Mouse (Mus musculus): ENCODE results near the gene Tnfrsf1b.

Tnfrsf1b gene

DNA sequence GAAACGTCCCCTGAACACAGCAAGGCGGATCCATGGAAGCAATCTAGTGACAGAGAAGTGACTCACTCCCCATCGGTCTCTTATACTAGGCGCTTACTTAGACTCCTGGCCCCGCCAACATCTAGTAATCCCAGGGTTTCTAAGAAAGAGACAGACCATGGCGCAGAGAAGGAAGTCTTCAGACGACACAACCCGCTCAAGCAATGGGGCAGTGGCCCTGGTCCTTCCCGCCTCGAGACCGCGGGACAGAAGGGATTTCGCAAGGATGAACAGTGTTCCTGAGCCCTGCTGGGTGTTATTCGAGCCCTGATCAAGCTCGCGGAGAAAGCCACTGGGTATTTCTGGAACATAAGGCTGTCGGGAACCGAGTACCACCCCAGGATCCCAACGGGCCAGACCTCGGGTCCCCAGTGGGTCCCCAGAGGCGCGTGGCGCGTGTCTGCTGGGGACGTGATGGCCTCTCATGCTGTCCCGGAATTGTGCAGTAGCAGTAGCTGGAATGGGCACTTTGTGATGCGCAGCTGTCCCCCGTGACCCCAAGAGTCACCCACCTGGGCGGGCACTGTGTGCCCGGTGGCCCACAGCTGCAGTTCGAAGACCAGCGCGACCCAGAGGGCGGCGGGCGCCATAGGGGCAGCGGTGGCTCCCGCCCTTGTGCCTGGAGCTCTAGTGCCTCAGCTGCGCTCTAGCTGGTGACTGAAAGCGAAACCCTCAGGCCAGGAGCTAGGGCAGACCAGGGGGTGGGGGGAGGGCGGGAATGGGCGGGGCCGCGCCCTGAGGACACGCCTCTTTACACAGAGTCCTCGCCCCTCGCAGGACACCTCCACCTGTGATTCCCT lies at the start of gene Tnfrsf1b:
TSS of gene Tnfrsf1b (minus strand) at position 698 of the 839 bp plus-strand sequence.
- no peak for DNase-seq (ENCODE audit: low spot score in 2 of 2)

DNA sequence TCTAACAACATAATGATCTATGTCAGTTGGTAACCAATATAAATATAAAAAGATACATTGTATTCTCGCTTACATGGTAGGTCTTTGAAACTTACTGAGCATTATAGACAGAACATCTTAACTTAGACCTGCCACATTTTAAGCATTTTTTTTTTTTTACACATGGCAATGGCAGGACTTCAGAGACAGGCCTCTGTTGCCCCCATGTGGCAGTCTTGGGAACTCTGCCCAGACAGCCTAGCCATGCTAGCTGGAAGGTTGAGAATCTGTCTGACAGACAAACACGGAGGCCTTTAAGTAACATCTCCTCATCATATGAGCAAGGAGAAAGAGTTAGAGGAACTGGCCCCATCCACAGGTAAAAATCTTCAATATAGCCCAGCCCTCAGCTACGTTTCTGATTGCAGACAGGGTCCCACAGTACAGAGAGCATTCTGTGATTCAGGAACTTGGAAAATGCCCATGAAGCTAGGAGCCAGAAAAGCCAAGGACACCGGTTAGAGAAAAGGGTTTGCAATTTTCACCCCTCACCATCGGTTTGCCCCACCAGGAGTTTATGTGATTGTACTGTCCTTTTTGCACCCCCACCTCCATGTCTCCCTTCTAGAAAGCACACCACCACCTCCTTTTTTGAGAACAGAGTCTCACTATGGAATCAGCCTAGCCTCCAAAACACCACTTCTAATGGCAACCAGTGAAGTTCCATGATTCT lies 49.1 kb upstream of the Tnfrsf1b start:
- peak; percentile 38 to 60 for DNase-seq (ENCODE audit: low spot score in 2 of 2)

DNA sequence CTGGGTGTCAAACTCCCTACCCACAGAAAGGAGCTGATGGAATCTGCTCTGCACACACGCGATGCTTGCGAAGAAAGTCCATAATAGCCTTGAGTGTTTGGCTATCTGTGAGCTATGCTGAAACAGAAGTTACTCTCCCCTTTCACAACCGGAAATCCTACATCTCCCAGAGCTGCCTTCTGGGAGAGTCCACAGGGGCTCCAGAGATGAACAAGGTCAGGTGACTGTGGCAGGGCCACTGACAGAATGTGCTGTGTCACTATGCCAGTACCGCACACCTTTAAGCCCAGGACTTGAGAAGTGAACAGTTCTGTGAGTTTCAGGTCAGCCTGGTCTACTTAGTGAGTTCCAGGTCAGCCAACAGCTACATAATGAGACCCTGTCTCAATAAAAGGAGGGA lies 47.9 kb upstream of the Tnfrsf1b start:
- no peak for DNase-seq (ENCODE audit: low spot score in 2 of 2)

DNA sequence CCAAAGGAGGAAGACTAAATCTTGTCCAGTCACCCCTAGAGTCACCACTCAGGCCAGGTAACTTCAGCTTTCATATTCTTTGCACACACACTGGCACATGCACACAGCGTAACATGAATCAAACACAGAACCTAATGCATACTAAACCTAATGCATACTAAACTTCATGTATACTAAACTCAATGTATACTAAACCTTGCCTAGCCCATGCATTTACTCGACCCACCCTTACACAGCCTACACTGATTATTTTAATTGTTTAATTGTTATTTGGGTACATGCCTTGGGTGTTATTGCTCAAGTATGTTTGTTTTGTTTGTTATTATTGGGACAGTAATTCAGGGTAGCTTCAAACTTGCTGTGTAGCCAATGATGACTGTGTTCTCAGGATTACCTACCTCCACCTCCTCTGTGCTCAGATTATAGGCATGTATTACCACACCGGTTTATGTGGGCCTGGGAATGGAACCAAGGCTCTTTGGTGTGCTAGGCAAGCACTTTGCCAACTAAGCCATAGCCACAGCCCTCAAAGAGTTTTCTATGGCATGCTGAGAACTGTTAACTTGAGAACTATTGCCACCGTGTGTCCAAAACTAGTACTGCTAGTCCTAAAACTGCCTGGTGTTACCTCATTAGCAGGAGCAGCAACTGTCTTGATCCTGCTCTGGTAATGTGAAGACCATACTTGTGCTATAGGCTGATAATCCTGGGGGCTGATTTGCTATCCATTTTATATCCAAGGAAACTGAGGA lies 39.9 kb upstream of the Tnfrsf1b start:
- peak; percentile 22 to 64 for DNase-seq (ENCODE audit: low spot score in 2 of 2)

DNA sequence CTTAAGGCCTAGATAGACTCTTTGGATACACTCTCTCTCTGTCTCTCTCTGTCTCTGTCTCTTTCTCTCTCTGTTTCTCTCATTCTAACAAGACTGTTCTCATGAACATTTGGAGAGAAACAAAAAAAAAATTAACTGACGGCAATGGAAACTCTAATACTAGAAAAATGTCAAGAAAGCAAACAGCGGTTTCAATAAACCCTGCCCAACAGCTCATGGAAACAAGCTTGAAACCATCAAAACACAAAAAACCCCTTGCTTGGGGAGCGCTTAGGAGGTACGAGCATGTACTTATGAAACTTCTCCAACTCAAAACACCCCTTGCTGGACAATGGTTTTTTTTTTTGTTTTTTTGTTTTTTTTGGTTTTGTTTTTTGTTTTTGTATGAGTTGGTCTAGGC lies 38.0 kb upstream of the Tnfrsf1b start:
- DNase-seq (ENCODE audit: low spot score in 2 of 2): no peak

GRCm38 (mm10) chr4:145283441-145283840 lies 36.8 kb upstream of the Tnfrsf1b start:
- DNase-seq (ENCODE audit: low spot score in 2 of 2): no peak

DNA sequence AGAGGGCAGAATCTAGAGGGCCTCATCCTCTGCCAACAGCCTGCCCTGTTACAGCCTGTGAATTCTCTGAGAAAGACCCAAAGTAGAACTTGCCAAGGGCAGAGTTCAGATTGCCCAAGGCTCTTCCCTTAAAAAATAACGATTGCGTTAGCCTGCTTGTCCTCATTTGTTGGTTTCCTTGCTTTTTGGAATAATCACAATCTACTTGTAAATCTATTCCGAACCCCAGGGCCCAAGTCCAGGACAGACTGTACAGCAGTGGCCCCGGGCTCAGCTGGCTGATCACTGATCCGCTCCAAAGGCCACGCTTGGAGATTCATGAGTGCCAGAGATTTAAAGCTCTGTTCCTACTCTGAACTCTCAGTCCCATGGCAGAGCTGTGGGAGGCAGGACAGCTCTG lies 34.3 kb upstream of the Tnfrsf1b start:
- DNase-seq (ENCODE audit: low spot score in 2 of 2): no peak

DNA sequence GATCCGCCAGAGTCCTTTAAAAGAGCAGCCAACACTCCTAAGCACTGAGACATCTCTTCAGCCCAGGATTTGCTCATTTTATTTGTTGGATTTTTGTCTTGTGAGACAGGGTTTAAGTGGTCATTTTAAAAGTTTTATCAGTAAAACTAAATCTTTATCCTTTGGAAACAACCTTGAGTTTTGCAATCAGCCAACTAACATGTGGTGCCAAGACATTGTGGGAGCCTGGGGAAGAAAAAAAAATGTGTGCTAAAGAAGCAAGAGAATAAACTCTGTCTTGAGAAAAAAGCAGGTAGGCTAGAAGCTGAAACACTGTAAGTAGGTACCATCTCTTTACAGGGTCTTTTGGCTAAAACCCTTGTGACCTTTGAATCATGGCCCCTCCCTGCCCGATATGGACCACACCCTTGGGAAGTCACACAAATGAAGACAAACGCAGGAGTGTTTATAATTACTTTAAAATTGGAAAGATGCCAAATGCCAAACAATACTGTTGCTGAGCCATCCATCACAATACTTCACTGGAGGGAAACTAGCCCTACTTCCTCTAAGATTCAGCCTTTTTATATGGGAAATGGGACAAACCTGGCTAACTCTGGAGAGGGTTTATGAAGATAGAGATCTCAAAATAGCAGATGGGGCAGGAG lies 32.2 kb upstream of the Tnfrsf1b start:
- DNase-seq (ENCODE audit: low spot score in 2 of 2): no peak

DNA sequence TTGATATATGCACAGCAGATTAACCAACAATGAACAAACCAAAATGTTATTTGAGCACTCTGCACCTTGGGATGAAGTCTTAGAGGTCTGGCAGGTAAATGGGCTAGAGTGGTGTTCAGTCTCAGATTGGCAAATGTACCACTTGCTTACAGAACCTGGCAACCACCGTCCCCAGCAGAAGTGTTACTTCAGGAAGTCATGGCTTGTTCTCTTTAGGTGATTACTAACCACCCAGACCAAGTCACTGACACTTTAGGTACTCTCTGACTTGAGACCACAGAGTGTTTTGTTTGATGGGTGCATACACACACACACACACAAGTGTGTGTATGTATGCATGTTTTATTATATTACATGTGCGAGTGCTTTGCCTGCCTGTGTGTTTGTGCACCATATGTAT lies 31.6 kb upstream of the Tnfrsf1b start:
- DNase-seq (ENCODE audit: low spot score in 2 of 2): no peak

DNA sequence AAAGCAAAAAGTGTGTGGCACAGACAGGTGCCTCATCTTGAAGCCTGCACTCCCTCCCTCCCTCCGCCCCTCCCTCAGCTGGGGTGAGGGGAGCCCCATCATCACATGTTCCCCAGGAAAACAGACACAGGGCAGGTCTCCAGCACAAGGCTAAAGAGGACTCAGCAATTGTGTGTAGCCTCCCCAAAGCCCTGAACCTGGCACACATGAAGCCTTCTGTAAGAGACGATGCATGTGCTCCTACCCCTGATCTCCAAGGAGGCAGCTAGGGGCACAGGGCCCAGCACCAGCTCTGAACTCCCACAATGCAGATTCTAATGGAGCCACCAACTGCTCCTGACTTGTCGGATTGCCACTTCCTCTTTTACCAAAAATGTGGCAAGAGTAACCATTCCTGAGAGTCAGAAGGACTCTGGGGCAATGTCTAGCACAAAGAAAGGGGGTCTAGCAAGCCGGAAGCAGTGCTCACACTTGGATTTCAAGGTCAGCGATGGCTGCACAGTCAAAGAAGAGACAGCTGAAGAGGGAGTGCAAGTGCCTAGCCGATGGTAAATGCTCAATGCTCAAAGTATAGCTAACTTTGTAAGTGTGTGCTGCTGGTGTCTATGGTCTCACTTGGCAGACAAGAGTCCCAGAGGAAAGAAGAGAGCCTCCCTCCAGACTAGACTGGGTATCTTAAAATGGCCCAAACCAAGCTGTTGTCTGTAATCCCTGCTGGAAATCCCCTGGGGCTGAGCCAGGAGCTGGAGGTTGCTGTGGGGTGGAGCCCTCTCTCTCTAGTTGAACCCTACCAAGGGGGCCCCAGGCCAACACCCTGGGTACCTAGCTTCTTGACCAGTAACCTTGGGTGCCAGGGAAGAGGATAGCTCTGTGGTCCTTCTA lies 29.9 kb upstream of the Tnfrsf1b start:
- no peak for DNase-seq (ENCODE audit: low spot score in 2 of 2)

- no peak for DNase-seq (ENCODE audit: low spot score in 2 of 2)
Observed at GRCm38 (mm10) chr4:145274887-145275286, 28.2 kb upstream of the Tnfrsf1b start.

- no peak for DNase-seq (ENCODE audit: low spot score in 2 of 2)
Observed at GRCm38 (mm10) chr4:145273923-145274322, 27.3 kb upstream of the Tnfrsf1b start.

DNA sequence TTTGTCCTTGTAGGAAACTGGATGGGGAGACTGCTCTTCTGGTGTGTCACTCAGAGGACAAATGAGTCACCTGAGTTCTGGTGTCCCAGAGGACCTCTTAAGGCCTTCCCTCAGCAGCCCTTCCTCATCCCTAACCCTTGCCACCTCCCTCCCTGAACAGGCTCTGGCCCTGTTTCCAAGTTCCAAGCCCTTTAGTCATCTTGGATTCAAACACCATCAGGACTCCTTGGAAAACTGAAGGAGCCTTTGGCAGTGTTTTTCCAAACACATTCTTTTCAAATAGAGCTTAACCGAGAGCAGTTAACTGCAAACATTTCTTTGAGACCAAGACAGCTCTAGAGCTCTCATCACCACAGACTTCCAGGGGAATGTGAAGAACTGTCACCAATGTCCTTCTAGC lies 26.1 kb upstream of the Tnfrsf1b start:
- DNase-seq (ENCODE audit: low spot score in 2 of 2): no peak

- DNase-seq (ENCODE audit: low spot score in 2 of 2): no peak
Observed at GRCm38 (mm10) chr4:145271634-145272033, 25.0 kb upstream of the Tnfrsf1b start.

DNA sequence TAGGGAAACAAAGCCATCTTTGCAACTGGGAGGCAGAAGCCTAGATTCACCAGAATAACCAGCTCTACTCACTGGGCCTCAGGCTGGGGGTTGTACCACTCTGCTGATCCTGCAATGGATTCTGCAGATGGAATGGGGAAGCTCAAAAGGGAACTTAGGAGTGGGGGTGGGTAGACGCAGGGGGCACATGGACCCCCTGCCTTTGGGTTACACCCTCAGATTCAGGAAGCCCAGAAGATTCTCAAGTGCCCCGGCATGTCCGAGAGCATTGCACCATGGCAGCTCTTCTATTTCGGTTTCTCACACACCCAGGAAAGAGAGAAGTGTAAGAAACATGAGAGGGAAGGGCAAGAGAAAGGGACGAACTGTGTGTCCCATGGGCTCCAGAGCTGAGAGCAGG lies 23.5 kb upstream of the Tnfrsf1b start:
- peak in 1 of 2 experiments; percentile 19 for DNase-seq (ENCODE audit: low spot score in 2 of 2)

DNA sequence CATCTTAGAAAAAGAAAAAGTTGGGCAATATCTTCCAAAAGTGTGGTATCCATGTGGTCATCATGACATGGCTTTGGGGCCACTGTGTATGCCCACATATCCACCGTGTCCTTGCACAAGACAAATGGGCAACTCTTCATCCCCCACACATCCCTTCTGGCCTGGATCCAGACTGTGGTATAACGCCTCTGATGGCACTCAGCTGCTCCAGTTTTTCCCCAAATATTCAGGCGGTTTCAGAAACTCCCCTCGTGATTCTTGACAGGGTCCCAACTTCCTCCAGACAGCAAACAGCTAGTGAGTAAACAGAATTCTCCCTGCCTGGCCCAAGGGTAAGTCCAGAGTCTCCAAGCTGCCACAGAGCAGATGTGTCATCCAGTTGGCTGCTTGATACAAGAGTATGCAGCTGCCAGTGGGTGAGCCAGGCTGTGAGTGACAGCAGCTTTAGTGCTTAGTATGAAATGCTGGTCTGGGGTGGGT lies 21.0 kb upstream of the Tnfrsf1b start:
- DNase-seq (ENCODE audit: low spot score in 2 of 2): no peak

DNA sequence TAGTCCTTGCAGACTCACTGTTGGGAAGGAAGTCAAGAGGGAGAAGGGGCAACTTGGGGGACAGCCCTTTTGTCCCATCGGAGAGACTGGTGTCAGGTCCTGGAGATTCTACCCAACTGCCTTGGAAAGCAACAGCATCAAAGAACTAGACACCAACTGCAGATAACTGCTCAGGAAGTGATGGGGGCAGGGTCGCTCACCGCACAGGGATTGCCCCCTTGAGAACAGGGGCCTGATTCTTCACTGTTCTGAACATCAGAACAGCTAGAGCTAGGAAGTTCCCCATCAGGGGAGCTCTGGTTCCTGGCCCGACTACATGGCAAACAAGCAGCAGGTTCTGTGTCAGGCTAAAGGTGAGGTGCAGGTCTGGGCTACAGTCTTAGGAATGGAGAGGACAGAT lies 19.8 kb upstream of the Tnfrsf1b start:
- DNase-seq (ENCODE audit: low spot score in 2 of 2): no peak

- DNase-seq (ENCODE audit: low spot score in 2 of 2): no peak
Observed at GRCm38 (mm10) chr4:145264761-145265160, 18.1 kb upstream of the Tnfrsf1b start.

DNA sequence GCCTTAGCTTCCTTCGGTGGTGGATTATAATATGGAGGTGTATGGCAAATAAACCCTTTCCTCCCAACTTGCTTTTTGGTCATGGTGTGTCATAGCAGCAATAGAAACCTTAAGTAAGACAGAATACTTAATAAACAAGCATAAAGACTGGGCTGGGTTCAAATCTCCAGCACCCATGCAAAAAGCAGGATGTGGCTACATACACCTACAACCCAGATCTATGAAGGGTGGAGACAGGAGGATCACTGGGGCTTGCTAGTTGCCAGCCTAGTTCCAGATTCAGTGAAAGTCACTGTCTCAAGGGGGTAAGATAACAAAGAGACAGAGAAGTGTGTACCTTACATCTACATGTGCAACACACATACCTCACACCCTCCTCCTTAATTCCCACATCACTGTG lies 16.9 kb upstream of the Tnfrsf1b start:
- DNase-seq (ENCODE audit: low spot score in 2 of 2): no peak

GRCm38 (mm10) chr4:145260802-145261201 lies 14.1 kb upstream of the Tnfrsf1b start:
- DNase-seq (ENCODE audit: low spot score in 2 of 2): no peak
